Mouse (Mus musculus): ENCODE data around the gene Gm10058.
"Not testable (repeated sequence)": the region's sequence is repeated elsewhere in the genome, so short reads cannot be mapped to it uniquely, and the experiment has no call there.

The Gm10058 gene

DNA sequence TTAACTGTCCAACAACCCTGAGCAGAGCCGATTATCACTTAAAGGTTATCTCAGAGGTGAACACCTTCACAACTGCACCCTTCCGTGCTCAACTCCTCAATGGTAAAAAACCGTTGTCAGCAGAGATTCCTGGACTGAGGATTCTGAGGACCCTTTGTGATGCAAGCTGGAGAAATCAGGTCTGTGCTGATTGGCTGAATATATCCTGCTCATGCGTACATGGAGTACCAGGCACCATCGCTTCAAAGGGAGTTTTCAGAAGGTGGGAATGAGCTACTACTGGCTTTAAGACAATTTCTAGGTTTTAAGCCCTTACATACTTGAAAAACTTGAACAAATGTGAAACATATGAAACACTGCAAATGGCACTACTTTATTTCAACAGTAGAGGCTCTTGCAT is at the start of gene Gm10058:
Gene Gm10058, minus strand, starts transcription at position 101 of the 400 bp plus-strand sequence.
- DNase-seq (ENCODE audit: low spot score): not testable (repeated sequence)
